Mouse (Mus musculus) left cerebral cortex, postnatal 36 days (tissue): Measurements from ENCODE around the gene Tbc1d8. TPM values are rescaled to one million over a fixed set of nuclear protein-coding genes. Genes with fewer than 3 reads are reported as not detected.

ENCODE experiments used
- DNase-seq, 2 experiments: peaks; one replicate each; pipeline ENCODE4 v3.0.0; 2021 to 2022; ENCODE audit warnings: low spot score in 2 of 2, mixed read lengths in 1 of 2
- intact Hi-C: fragments of 180-260 bp; cut with DNase I; formaldehyde crosslinking; loops from one replicate; pipeline ENCODE4 v1.15.1; 2025
- total RNA-seq, 2 experiments: library from RNA; stranded (reverse); gene quantifications; 2 replicates each; pipeline ENCODE4 v1.2.3; 2021

Gene Tbc1d8
- total RNA-seq, result 10 to 100 TPM; 16.9 to 19.3 TPM

DNA sequence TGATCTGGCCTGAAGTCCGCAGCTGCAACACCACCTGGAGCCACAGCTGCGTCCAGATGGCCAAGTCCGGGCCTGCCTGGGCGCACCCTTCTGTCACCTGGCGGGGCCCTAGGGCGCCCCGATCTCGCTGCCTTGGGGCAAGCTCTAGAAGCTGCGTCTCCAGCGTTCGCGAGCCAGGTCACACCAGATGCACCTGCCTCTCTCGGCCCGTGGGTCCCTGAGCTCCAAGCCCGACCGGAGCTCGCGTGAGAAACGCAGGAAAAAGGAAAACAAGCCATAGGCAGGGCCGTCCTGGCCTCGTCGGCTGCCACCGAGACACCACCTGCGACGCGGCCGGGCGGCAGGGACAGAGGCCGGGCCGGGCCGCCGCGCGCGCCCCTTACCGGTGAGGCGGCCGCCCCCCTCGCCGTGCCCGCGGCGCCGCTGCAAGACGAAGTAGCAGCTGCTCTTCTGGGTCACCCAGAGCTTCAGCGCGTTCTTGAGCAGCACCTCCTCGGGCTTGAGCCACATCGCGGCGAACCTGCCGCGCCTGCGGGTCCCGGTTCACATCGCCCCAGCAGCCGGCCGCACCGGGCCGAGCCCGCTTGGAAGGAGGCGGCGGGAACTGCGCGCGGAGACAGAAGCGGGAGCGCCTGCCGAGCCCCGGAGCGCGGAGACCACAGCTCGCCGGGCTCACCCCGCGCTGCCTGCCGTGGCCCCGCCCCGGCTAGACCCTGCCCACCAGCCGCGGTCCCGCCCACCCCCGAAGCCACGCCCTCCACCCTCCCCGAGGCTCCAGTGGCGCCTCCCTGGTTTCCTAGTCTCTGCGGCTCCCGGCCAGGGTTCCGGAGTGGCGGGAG, at the start of gene Tbc1d8:
Gene Tbc1d8, minus strand, starts transcription at position 699 of the 839 bp plus-strand sequence.
- DNase-seq, result peak; percentile 81 to 88
- intact Hi-C loops, result no loop called here

DNA sequence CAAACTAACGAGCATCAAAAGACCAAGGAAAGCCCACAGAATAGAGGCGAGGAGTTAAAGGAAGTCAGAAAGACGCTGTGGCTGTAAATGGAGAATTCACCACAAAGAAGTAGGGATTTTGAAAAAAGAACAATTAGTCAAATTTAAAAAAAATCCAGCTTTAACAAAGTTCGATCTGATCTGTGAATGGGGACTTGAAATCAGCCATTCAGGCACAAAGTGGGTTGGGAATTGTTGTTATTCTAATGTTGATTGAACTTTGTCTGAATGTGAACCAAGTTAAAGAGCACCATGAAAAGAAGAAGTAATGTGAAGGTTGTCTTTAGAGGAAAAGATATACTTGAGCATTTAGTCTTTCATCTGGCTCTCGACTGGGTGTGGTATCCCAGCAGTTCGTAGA, 49.8 kb upstream of the Tbc1d8 start:
- no peak for DNase-seq
- intact Hi-C loops, result loop anchor here (5.0 kb wide), 1 partner anchor 651 kb away; no protein-coding TSS in a partner anchor

DNA sequence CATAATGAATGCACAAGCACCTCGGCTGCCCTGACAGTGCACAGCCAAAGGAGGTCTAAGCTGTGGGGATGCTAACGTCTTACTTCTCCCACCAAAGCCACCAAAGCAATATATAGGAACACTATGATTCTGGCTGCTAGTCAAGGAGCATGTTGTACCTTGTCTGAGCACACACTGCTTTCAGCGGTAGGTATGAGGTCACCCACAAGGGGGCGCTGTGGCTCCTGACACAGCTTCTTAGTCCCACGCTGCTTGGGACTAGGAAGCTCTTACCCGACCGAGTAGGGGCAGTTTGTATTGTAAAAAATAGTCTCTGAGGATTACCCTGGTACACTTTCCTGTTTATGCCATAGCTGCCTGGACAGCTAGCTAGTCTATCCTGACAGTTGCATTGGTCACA, 48.9 kb upstream of the Tbc1d8 start:
- DNase-seq, result peak in 1 of 2 experiments; percentile 51
- intact Hi-C loops, result loop anchor here (2.0 to 5.0 kb wide), 2 partner anchors 527 to 650 kb away; no protein-coding TSS in a partner anchor

DNA sequence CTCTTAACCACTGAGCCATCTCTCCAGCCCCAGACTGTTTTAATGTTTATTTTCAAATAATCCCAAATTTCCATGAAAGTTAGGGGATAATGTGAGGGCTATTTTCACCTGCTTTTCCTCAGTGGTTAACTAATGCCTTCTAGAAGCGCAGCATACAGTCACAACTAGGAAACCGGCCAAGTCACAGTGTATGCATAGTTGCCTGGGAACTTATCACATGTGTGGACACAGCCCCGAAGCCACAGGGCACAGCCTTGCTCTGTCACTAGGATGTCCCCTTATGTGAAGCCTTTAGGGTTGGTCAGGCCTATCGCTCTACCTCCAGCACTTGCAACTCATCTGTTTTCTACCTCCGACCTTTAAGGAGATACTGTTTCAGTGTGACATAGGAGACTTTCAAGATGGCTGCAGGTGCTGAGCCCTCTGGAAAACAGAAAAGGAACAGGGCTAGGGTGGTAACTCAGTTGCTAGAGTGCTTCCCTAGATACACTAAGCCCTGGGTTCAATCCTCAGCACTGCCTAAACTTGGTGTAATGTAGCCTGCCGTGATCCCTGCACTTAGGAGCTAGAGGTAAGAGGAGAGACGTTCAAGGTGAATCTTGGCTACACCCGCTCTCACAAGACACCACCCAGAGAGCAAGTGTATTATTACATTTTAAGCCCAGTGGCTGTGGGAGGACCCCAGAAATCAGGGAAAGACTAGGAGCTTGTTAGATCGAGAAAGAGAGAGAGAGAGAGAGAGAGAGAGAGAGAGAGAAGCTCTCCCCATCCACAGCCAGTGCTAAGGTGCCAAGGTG, 48.0 kb upstream of the Tbc1d8 start:
- no peak for DNase-seq
- intact Hi-C loops, result loop anchor here (2.0 to 5.0 kb wide), 2 partner anchors 526 to 649 kb away; no protein-coding TSS in a partner anchor

DNA sequence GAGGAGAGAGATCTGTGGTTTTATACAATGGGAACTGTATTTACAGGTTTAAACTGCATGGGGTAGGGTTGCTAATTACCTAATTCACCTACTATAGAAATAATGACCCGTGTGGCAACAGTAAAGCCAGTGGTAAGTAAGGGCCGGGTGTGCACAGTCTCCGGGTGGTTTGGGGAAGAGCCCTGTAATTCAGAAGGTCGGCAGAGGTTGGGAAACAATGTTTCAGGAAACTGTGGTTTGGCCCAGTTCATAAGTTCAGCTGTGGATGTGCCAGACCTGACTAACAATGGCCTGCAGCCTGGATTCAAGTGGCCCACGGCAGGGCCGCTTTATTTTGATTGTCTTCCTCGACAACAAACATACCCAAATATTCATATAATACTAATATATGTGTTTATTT, 47.2 kb upstream of the Tbc1d8 start:
- no peak for DNase-seq
- intact Hi-C loops, result loop anchor here (2.0 to 5.0 kb wide), 2 partner anchors 525 to 648 kb away; no protein-coding TSS in a partner anchor

DNA sequence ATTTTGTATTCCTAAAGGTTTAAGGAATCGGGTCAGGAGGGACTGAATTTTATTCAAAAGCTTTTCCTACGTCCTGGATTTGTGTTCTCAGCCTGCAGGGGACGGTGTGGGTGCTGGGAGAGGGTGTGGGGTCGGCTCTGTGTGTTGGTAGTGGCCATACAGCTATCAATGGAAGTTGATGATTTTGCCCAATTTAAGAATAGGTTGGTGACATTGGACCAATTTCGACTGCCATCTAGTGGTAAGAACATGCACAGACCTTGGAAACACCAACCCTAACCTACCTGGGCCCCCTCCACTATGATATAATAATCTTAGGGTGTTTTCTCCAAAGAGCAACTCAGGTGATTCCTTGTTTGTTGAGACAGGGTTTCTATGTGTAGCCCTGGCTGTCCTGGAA, 44.0 kb upstream of the Tbc1d8 start:
- intact Hi-C loops, result loop anchor here (2.0 kb wide), 1 partner anchor 130 kb away; no protein-coding TSS in a partner anchor
- no peak for DNase-seq

DNA sequence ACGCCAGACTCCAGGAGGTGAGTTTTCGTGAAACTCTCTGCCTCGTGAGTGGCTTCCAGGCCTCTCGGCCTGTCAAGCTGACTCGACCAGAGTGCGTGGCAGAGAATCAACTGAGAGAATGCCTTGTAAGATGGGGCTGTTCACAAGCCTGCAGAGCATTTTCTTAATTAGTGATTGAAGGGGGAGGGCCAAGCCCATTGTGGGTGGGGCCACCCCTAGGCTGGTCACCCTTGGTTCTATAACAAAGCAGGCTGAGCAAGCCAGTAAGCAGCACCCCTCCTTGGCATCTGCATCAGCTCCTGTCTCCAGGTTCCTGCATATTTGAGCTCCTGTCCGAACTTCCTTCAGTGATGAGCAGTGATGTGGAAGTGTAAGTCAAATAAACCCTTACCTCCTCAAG, 42.8 kb upstream of the Tbc1d8 start:
- DNase-seq, result no peak
- intact Hi-C loops, result no loop called here

DNA sequence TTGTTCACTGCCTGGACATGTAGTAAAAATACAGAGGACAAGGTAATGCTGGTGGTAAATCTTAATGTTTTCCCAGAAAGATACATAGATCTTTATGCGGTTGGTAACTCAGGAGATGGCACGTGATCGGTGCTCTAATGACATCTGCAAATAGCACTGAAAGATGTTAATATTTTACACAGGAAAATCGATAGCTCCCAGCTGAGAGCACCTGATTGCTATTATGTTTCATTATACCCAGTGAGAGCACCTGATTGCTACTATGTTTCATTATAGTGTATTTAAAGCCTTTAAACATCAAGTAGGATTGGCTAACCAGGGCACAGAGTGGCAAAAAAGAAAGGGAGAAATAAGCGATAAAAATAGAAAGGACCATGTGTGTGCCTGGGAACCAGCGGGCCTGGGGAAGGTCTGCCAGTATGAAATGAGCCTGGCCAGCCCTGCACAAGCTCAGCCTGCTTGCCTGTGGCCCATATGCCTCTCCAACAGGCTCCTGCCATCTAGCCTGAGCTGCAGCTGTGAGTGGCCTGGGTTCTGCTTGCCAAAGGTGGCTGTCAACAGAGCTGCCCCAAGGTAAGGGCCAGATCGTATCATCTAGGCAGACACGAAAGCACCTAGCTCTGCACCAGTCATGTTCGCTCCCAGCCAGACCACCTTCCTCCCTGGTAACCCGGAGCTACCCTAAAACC, 36.9 kb upstream of the Tbc1d8 start:
- intact Hi-C loops, result no loop called here
- no peak for DNase-seq

DNA sequence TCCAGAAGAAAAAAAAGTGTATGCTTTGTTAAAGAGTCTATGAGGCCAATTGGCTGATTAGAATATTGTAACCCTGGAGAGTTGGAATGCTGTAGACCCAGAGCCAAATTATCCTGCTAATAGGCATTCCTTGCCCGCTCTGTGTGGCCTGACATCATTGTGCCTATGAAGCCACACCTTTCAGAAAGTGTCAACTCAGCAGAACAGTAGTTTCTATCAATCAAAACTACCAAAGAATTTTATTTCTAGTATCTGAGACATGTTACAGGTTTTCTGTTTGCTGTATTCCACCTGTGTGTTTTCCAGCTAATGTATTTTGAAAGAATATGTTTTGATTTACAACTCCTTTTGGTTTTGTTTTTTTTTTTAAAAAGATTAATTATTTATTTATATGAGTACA, 33.6 kb upstream of the Tbc1d8 start:
- intact Hi-C loops, result no loop called here
- no peak for DNase-seq

DNA sequence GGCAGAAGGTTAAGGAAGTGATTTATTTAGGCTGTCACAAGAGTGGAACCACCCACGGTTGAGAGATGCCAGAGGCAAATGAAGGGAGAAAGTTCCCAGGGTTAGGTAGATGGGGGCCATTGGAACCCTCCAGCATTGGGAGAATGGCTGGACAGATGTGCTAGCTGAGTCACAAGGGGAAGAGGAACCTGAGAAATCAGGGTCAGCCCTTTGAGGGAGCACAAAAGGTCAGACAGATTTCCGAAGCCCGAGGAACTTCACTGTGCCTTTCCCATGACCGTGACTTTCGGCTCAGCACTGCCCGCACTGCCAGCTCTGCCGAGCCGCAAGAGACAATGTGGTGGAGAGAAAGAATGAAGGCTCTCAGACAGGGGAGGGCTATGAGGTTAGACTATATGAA, 33.2 kb upstream of the Tbc1d8 start:
- DNase-seq, result no peak
- intact Hi-C loops, result no loop called here

DNA sequence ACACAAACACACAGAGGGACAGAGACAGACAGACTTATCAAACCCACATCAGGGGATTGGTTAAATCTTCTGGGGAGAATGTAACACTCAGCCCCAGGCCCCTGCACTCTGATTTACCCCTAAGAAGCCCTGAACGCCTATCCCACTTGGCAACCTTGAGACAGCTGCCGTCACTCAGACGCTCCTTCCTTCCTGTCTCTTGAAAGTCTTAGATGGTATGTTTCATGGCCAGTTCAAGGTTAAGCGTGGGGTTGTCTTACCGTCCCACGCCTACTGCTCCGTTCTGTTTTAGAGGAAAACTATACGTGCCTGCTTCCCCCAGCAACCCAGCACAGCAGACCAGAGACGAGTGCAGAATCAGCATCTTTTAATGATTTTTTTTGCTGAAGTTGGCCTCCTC, 27.0 kb upstream of the Tbc1d8 start:
- intact Hi-C loops, result no loop called here
- DNase-seq, result no peak

DNA sequence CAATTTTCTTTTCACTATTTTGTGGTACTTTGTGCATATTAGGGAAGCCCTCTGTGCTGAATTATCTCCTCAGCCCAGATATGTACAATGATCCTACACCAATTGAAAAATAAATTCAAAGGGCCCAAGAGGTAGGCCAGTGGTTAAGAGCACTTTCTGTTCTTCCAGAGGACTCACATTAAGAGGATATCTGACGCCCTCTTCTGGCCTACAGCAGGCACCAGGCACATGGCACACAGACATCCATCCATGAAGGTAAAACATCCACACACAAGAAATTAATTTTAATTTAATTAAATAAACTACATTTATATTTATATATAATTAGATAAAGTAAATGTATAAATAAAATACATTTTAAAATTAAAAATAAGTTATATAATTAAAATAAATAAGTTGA, 25.7 kb upstream of the Tbc1d8 start:
- DNase-seq, result no peak
- intact Hi-C loops, result loop anchor here (5.0 kb wide), 1 partner anchor 112 kb away; no protein-coding TSS in a partner anchor

DNA sequence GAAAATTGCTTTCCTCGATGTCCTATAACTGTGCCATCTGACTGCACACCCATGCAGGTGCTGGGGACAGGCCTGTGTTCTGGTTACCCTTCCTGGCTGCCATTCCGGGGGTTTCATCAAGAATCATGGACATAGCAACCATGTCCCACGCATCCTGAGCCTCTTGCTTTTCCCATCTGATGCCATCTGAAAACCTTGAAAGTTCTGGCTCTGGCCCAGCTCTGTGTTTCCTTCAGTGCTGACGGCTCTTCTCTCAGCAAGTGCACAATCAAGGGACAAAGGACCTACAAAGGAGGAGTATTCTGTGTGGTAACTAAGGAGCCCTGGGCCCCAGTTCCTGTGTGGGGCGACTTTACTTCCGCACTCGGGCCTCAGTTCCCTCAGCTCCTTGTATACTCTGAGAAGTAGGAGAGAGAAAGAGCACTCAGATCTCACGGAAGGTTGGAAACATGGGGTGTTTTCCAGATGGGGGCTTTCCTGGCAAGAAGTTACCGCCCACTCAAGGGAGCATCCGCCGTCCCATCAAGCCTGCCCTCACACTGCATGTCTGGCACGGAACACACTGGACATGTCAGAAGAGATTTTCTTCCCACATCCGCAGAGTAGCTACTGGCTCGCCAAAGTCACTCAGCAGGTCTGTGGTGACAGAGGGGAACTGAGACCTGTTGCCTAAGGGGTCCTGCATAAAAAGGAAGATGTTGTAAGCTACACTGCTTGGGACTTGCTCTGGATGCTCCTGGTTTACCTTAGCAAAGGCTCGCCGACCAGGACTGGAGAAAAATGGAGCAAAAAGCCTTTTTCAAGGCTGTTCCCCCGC, 24.5 kb upstream of the Tbc1d8 start:
- intact Hi-C loops, result loop anchor here (5.0 kb wide), 1 partner anchor 111 kb away; no protein-coding TSS in a partner anchor
- no peak for DNase-seq

DNA sequence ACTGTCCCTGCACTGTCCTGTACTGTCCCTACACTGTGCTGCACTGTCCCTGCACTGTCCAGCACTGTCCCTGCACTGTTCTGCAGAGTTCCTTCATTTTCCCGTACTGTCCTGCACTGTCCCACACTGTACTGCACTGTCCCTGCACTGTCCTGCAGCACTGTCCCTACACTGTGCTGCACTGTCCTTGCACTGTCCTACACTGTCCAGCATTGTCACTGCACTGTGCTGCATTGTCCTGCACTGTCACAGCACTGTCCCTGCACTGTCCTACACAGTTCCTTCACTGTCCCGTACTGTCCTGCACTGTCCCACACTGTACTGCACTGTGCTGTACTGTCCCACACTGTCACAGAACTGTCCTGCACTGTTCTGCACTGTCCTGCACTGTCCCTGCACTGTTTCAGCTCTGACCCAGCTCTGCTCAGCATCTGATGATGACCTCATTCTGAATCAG, 21.0 kb upstream of the Tbc1d8 start:
- no peak for DNase-seq
- intact Hi-C loops, result no loop called here

DNA sequence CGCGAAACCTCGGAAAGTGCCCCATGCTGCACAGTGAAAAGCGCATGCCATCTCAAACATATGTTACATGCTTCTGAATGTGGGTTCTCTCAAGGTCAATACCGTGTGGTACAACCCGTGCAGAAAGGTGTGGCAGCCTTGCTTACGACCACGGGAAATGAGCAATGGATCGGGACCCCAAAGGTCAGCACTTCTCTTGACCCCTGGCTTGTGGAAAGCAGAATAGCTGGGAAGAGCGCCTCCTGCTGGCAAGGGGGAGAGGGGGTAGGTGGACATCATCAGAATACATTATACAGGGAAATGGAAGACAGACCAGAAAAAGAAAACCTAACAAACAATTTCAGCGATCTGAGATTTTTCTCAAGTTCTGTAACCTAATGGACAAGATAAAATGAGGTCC, 19.2 kb upstream of the Tbc1d8 start:
- no peak for DNase-seq
- intact Hi-C loops, result no loop called here

DNA sequence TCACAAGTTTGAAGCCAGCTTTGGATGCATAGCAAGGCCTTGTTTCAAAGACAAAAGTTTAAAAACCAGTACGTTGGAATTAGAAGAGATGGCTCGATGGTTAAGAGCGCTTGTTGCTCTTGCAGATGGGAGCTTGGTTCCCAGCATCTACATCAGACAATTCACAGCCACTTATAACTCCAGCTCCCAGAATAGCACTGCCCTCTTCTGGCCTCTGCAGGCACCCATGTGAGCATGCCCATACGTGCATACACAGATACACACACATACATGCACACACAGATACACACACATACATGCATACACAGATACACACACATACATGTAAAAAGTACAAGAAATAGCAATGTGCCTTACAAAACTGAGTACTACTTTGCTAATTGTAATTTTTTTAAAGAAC, 18.4 kb upstream of the Tbc1d8 start:
- DNase-seq, result no peak
- intact Hi-C loops, result no loop called here

DNA sequence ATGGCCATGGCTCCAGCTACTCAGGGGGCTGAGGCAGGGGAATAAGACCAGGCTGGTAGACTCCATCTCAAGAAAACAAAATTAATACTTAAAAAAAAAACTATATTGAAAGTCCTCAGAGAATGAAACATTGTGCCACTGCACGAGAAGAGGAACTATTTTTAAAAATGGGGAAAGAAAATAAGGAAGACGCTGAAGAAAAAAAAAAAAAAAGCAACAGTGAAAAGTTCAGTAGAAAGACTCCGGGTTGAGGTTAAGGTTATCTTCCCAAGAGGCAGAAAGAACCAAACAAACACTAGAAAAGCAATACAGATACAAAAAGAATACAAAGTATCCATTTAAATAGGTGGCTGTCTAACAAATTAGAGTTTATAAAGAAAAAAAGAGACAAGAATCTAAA, 15.1 kb upstream of the Tbc1d8 start:
- intact Hi-C loops, result no loop called here
- DNase-seq, result no peak

DNA sequence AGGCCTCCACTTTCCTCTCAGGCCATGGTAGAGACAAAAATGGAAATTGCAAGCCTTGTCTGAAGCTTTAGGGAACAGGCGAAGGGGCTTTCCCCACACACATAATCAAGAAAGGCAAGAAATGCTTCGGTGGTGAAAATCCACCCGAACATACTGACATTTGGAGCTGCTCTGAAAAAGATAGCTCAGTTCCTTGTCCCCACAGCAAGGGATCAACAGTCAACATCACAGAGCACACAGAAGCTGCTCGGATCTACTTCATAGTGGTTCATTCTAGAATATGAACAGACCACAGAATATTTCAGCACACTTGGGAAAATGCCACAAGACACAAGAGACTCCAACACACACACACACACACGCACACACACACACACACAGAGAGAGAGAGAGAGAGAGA, 14.6 kb upstream of the Tbc1d8 start:
- DNase-seq, result no peak
- intact Hi-C loops, result no loop called here

DNA sequence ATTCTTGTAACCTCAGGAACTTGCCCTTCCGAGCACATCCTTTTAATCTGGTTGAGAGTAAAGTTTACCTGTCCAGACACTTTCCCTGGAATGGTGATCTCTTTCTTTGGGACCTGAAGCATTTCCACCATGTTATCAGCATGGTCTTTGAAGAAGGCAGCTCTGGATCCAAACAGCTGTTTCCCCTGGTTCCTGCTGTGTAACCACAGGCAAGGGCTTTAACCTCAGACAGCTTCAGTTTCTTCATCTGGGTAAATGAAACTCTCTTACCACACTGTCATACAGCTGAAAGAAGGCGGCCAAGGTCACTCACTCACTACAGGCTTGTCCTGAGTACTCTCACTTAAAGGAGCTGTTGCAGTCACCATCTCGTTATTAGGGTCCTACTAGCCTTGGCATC, 8.8 kb upstream of the Tbc1d8 start:
- intact Hi-C loops, result no loop called here
- no peak for DNase-seq
